Mouse (Mus musculus) C2C12 (cell line): ENCODE measurements around the gene Mlx.

Experiments used
- CTCF ChIP-seq: IDR thresholded peaks from one replicate; pipeline ENCODE4 v1.5.1; 2011; ENCODE audit not compliant: control insufficient read depth, insufficient read depth, insufficient read length
- MAX ChIP-seq: IDR thresholded peaks from one replicate; pipeline ENCODE4 v1.6.1; 2011; ENCODE audit warnings: mild to moderate bottlenecking, control low read depth
- USF1 ChIP-seq: IDR thresholded peaks from one replicate; pipeline ENCODE4 v1.6.1; 2011; ENCODE audit warnings: low read depth, mild to moderate bottlenecking, control low read depth, moderate library complexity

- TF ChIP-seq USF1 (no peak), CTCF (no peak), MAX (no peak)
These were observed 34.2 kb upstream of the Mlx start for GRCm38 (mm10) chr11:101052751-101053473.
